Mouse (Mus musculus): ENCODE results near the gene Mrps34. TPM values are rescaled to one million over a fixed set of nuclear protein-coding genes. Genes with fewer than 3 reads are reported as not detected.
"Not testable (repeated sequence)": the region's sequence is repeated elsewhere in the genome, so short reads cannot be mapped to it uniquely, and the experiment has no call there.

Gene Mrps34
- polyA plus RNA-seq, 1 experiment from 2014 or later: 115 TPM

- ChIA-PET POLR2A (no interaction called here), CTCF (interaction anchor here (1.6 to 1.8 kb wide), 2 partner anchors 17 to 29 kb away, joined by 5 read pairs; no protein-coding TSS in a partner anchor)
- no peak for ATAC-seq
- in situ Hi-C loops (cut with MboI; ENCODE audit: low pct_unique_long_range_greater_than_20kb): no loop called here
- DNase-seq (ENCODE audit: low read depth, low spot score): no peak
- H3K27me3 ChIP-seq: no peaks in the 10 kb centered on the region
- no peak for TF ChIP-seq CTCF (IDR thresholded peaks at IDR 0.05)
Measured at GRCm38 (mm10) chr17:24932431-24932830, 37.5 kb downstream of the Mrps34 start.

- TF ChIP-seq CTCF (IDR thresholded peaks at IDR 0.05): no peak
- ATAC-seq (no peak), DNase-seq (ENCODE audit: low read depth, low spot score) (no peak)
- POLR2A ChIA-PET: no interaction called here
- no peaks in the 10 kb centered on the region for H3K27me3 ChIP-seq
- CTCF ChIA-PET: interaction anchor here (1.8 kb wide), 1 partner anchor 30 kb away, joined by 5 read pairs; no protein-coding TSS in a partner anchor
- in situ Hi-C loops (cut with MboI; ENCODE audit: low pct_unique_long_range_greater_than_20kb): no loop called here
Measured at GRCm38 (mm10) chr17:24933163-24933562, 38.2 kb downstream of the Mrps34 start.

GRCm38 (mm10) chr17:24934926-24935325, 40.0 kb downstream of the Mrps34 start:
- DNase-seq (ENCODE audit: low read depth, low spot score) (no peak), ATAC-seq (peak; percentile 33)
- ChIA-PET CTCF (interaction anchor here (0.8 to 1.5 kb wide), 3 partner anchors 14 to 18 kb away, joined by 3 to 4 read pairs (median 3); no protein-coding TSS in a partner anchor), POLR2A (interaction anchor here (1.3 kb wide), 1 partner anchor 40 kb away, joined by 4 read pairs; the partner anchor contains the start of genes Eme2 and Mrps34)
- in situ Hi-C loops (cut with MboI; ENCODE audit: low pct_unique_long_range_greater_than_20kb): loop anchor here (5.0 kb wide), 1 partner anchor 82 kb away; the partner anchor contains the start of genes Cramp1l and Ift140
- H3K27me3 ChIP-seq: no peaks in the 10 kb centered on the region
- TF ChIP-seq CTCF (IDR thresholded peaks at IDR 0.05): no peak

GRCm38 (mm10) chr17:24935666-24936065, 40.8 kb downstream of the Mrps34 start:
- no peaks in the 10 kb centered on the region for H3K27me3 ChIP-seq
- no peak for TF ChIP-seq CTCF (IDR thresholded peaks at IDR 0.05)
- in situ Hi-C loops (cut with MboI; ENCODE audit: low pct_unique_long_range_greater_than_20kb): loop anchor here (5.0 kb wide), 1 partner anchor 82 kb away; the partner anchor contains the start of genes Cramp1l and Ift140
- CTCF ChIA-PET: interaction anchor here (0.8 to 1.5 kb wide), 2 partner anchors 16 to 18 kb away, joined by 3 to 4 read pairs; no protein-coding TSS in a partner anchor
- ATAC-seq: no peak
- no peak for DNase-seq (ENCODE audit: low read depth, low spot score)
- POLR2A ChIA-PET: interaction anchor here (0.9 to 1.0 kb wide), 2 partner anchors 9 to 45 kb away, joined by 3 to 4 read pairs; no protein-coding TSS in a partner anchor

- in situ Hi-C loops (cut with MboI; ENCODE audit: low pct_unique_long_range_greater_than_20kb): loop anchor here (5.0 kb wide), 1 partner anchor 81 kb away; the partner anchor contains the start of genes Cramp1l and Ift140
- ATAC-seq (peak; percentile 72), DNase-seq (ENCODE audit: low read depth, low spot score) (no peak)
- ChIA-PET POLR2A (interaction anchor here (0.9 to 1.0 kb wide), 2 partner anchors 10 to 46 kb away, joined by 3 to 4 read pairs; no protein-coding TSS in a partner anchor), CTCF (interaction anchor here (1.6 kb wide), 1 partner anchor 24 kb away, joined by 3 read pairs; the partner anchor contains the start of gene Jpt2)
- H3K27me3 ChIP-seq: no peaks in the 10 kb centered on the region
- TF ChIP-seq CTCF (IDR thresholded peaks at IDR 0.05): peak; percentile 62
Measured at GRCm38 (mm10) chr17:24936259-24937237, 41.6 kb downstream of the Mrps34 start, which contains the start of gene Mapk8ip3. TSS of gene Mapk8ip3 (minus strand) at chr17:24936977.

- in situ Hi-C loops (cut with MboI; ENCODE audit: low pct_unique_long_range_greater_than_20kb): loop anchor here (5.0 kb wide), 1 partner anchor 80 kb away; the partner anchor contains the start of genes Cramp1l and Ift140
- TF ChIP-seq CTCF (IDR thresholded peaks at IDR 0.05): no peak
- ATAC-seq: no peak
Measured at GRCm38 (mm10) chr17:24937266-24937665, 42.4 kb downstream of the Mrps34 start.

GRCm38 (mm10) chr17:24942453-24942852, 47.5 kb downstream of the Mrps34 start:
- CTCF ChIA-PET: interaction anchor here (0.7 to 1.0 kb wide), 4 partner anchors 8 to 39 kb away, joined by 3 to 6 read pairs (median 3); no protein-coding TSS in a partner anchor
- in situ Hi-C loops (cut with MboI; ENCODE audit: low pct_unique_long_range_greater_than_20kb); H3K27me3 ChIP-seq; POLR2A ChIA-PET; DNase-seq (ENCODE audit: low read depth, low spot score): not testable (repeated sequence)
- TF ChIP-seq CTCF (IDR thresholded peaks at IDR 0.05): peak; percentile 73
- peak; percentile 57 for ATAC-seq

More at GRCm38 (mm10) chr17:24937266-24937665, 42.4 kb downstream of the Mrps34 start:
- DNase-seq (ENCODE audit: low read depth, low spot score): no peak
- H3K27me3 ChIP-seq: no peaks in the 10 kb centered on the region
- ChIA-PET CTCF (interaction anchor here (1.6 kb wide), 1 partner anchor 23 kb away, joined by 3 read pairs; the partner anchor contains the start of gene Jpt2), POLR2A (interaction anchor here (0.6 kb wide), 1 partner anchor 126 kb away, joined by 3 read pairs; no protein-coding TSS in a partner anchor)

GRCm38 (mm10) chr17:24943036-24943435, 48.1 kb downstream of the Mrps34 start:
- no peak for TF ChIP-seq CTCF (IDR thresholded peaks at IDR 0.05)
- CTCF ChIA-PET: interaction anchor here (0.7 to 1.0 kb wide), 3 partner anchors 7 to 38 kb away, joined by 3 read pairs; no protein-coding TSS in a partner anchor
- POLR2A ChIA-PET: no interaction called here
- no peaks in the 10 kb centered on the region for H3K27me3 ChIP-seq
- no peak for DNase-seq (ENCODE audit: low read depth, low spot score)
- in situ Hi-C loops (cut with MboI; ENCODE audit: low pct_unique_long_range_greater_than_20kb): no loop called here
- no peak for ATAC-seq

- CTCF ChIA-PET: interaction anchor here (1.4 kb wide), 1 partner anchor 11 kb away, joined by 3 read pairs; no protein-coding TSS in a partner anchor
- H3K27me3 ChIP-seq; DNase-seq (ENCODE audit: low read depth, low spot score); POLR2A ChIA-PET; ATAC-seq; in situ Hi-C loops (cut with MboI; ENCODE audit: low pct_unique_long_range_greater_than_20kb): not testable (repeated sequence)
Measured at GRCm38 (mm10) chr17:24943589-24943988, 48.7 kb downstream of the Mrps34 start.

Other genes starting within 250 kb of the Mrps34 start
- gene Slc9a3r2, start 244.8 kb upstream of the Mrps34 start, polyA plus RNA-seq (2021): 32.3 TPM
- not detected for gene Npw, start 236.7 kb upstream of the Mrps34 start, polyA plus RNA-seq (2021)
- gene Zfp598, start 225.4 kb upstream of the Mrps34 start, polyA plus RNA-seq (2021): 48.0 TPM
- 2.7 TPM for gene Syngr3, start 205.2 kb upstream of the Mrps34 start, polyA plus RNA-seq (2021)
- gene Gfer, start 199.0 kb upstream of the Mrps34 start, polyA plus RNA-seq (2021): 47.6 TPM
- 2.4 TPM for gene Noxo1, start 198.9 kb upstream of the Mrps34 start, polyA plus RNA-seq (2021)
- 66.1 TPM for gene Tbl3, start 187.5 kb upstream of the Mrps34 start, polyA plus RNA-seq (2021)
- 0.08 TPM for gene Rnf151, start 177.1 kb upstream of the Mrps34 start, polyA plus RNA-seq (2021)
- 1,141 TPM for gene Rps2, start 177.0 kb upstream of the Mrps34 start, polyA plus RNA-seq (2021)
- gene Ndufb10, start 170.6 kb upstream of the Mrps34 start, polyA plus RNA-seq (2021): 362 TPM
- gene Rpl3l, start 167.3 kb upstream of the Mrps34 start, polyA plus RNA-seq (2021): 0.15 TPM
- gene Msrb1, start 158.5 kb upstream of the Mrps34 start, polyA plus RNA-seq (2021): 100 TPM
- 2.9 TPM for gene Hs3st6, start 142.1 kb upstream of the Mrps34 start, polyA plus RNA-seq (2021)
- gene Meiob, start 90.8 kb upstream of the Mrps34 start, polyA plus RNA-seq (2021): 0.09 TPM
- 116 TPM for gene Hagh, start 55.0 kb upstream of the Mrps34 start, polyA plus RNA-seq (2021)
- 41.2 TPM for gene Fahd1, start 44.8 kb upstream of the Mrps34 start, polyA plus RNA-seq (2021)
- gene Igfals, start 29.1 kb upstream of the Mrps34 start, polyA plus RNA-seq (2021): 0.12 TPM
- gene Nubp2, start 8.8 kb upstream of the Mrps34 start, polyA plus RNA-seq (2021): 49.8 TPM
- gene Spsb3, start 8.5 kb upstream of the Mrps34 start, polyA plus RNA-seq (2021): 32.4 TPM
- 21.4 TPM for gene Eme2, start within 50 bp of the Mrps34 start, polyA plus RNA-seq (2021)
- gene Nme3, start 1.4 kb downstream of the Mrps34 start, polyA plus RNA-seq (2021): 39.8 TPM
- gene Mapk8ip3, start 41.9 kb downstream of the Mrps34 start, polyA plus RNA-seq (2021): 66.3 TPM
- 50.2 TPM for gene Jpt2, start 65.6 kb downstream of the Mrps34 start, polyA plus RNA-seq (2021)
- 14.6 TPM for gene Cramp1l, start 120.7 kb downstream of the Mrps34 start, polyA plus RNA-seq (2021)
- gene Ift140, start 121.0 kb downstream of the Mrps34 start, polyA plus RNA-seq (2021): 24.5 TPM
- gene Tmem204, start 188.5 kb downstream of the Mrps34 start, polyA plus RNA-seq (2021): 0.14 TPM
- 26.7 TPM for gene Telo2, start 220.9 kb downstream of the Mrps34 start, polyA plus RNA-seq (2021)
- 0.05 TPM for gene Ptx4, start 225.6 kb downstream of the Mrps34 start, polyA plus RNA-seq (2021)
- 47.5 TPM for gene Clcn7, start 238.3 kb downstream of the Mrps34 start, polyA plus RNA-seq (2021)

Measured in Patski (cell line).